Mouse (Mus musculus) urinary bladder, postnatal 14 days (tissue): Measurements from ENCODE around the gene Pfdn6.
A peak's percentile ranks its signal among the peaks of the same experiment; 100 is the strongest.

Experiments
- DNase-seq: peaks from one replicate; pipeline ENCODE4 v3.0.0; 2021; ENCODE audit warnings: low spot score

Pfdn6 gene

GRCm38 (mm10) chr17:33940206-33940805 lies at the start of gene Pfdn6, which contains the start of gene Wdr46:
Gene Pfdn6 (minus strand): TSS chr17:33940343.
Gene Wdr46 (plus strand): TSS chr17:33940660.
- peak; percentile 87 for DNase-seq

- DNase-seq, result peak; percentile 67
Observed at GRCm38 (mm10) chr17:33982136-33982535, 42.0 kb upstream of the Pfdn6 start.

- DNase-seq, result peak; percentile 88
Observed at GRCm38 (mm10) chr17:33981192-33981909, 41.2 kb upstream of the Pfdn6 start.

GRCm38 (mm10) chr17:33980181-33981035 lies 40.3 kb upstream of the Pfdn6 start:
- DNase-seq, result no peak

- DNase-seq, result no peak
Observed at GRCm38 (mm10) chr17:33979512-33980050, 39.4 kb upstream of the Pfdn6 start.

- peak; percentile 75 for DNase-seq
Observed at GRCm38 (mm10) chr17:33978631-33979031, 38.5 kb upstream of the Pfdn6 start.

- no peak for DNase-seq
Observed at GRCm38 (mm10) chr17:33977861-33978557, 37.9 kb upstream of the Pfdn6 start.

- DNase-seq, result no peak
Observed at GRCm38 (mm10) chr17:33973572-33973971, 33.4 kb upstream of the Pfdn6 start.

- no peak for DNase-seq
Observed at GRCm38 (mm10) chr17:33972691-33973090, 32.5 kb upstream of the Pfdn6 start.

- DNase-seq, result no peak
Observed at GRCm38 (mm10) chr17:33969394-33969793, 29.3 kb upstream of the Pfdn6 start.

GRCm38 (mm10) chr17:33968927-33969326 lies 28.8 kb upstream of the Pfdn6 start:
- DNase-seq, result no peak

GRCm38 (mm10) chr17:33968489-33968888 lies 28.3 kb upstream of the Pfdn6 start:
- peak; percentile 75 for DNase-seq

- DNase-seq, result no peak
Observed at GRCm38 (mm10) chr17:33965846-33966550, 25.9 kb upstream of the Pfdn6 start.

- DNase-seq, result no peak
Observed at GRCm38 (mm10) chr17:33965082-33965845, 25.1 kb upstream of the Pfdn6 start.

GRCm38 (mm10) chr17:33962876-33963275 lies 22.7 kb upstream of the Pfdn6 start:
- no peak for DNase-seq

- DNase-seq, result no peak
Observed at GRCm38 (mm10) chr17:33959948-33960347, 19.8 kb upstream of the Pfdn6 start.

- no peak for DNase-seq
Observed at GRCm38 (mm10) chr17:33959135-33959534, 19.0 kb upstream of the Pfdn6 start.

- DNase-seq, result no peak
Observed at GRCm38 (mm10) chr17:33958451-33958850, 18.3 kb upstream of the Pfdn6 start.

GRCm38 (mm10) chr17:33957493-33957892 lies 17.4 kb upstream of the Pfdn6 start:
- no peak for DNase-seq

- DNase-seq, result no peak
Observed at GRCm38 (mm10) chr17:33956336-33956735, 16.2 kb upstream of the Pfdn6 start.
